Mouse (Mus musculus) R1 (cell line): ENCODE measurements around the gene Mybpc1.

Source experiments
- DNase-seq: peaks from one replicate; pipeline ENCODE4 v3.0.0-alpha.2; 2018; ENCODE audit warnings: low read depth, low spot score

Gene Mybpc1

DNA sequence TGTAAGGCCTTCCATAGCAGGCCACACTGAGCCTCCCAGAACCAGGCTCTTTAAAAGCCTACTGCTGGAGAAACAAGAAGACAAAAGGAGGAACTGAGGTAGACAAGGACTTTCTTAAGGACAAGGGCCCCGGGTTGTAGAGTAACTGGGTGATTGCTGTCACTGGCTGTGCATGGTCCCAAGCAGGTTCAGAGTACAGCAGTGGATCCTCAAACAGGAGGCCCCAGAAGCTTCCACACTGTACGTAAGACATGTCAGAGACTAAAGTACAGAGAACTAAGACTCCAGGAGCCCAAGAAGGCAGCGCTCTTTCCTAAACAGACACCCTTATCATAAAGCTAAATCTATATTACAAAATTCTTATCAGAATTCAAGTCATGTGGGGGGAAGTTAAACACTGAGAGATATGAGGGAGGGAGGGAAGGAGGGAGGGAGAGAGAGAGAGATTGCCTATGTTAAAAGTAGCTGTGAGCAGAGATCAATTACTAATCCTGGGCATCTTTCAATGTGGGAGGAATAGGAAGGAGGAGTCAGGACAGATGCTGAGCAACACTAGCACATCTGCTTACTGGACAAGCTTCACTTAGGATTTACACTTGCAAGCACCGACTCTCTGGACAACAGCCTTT is 109.9 kb downstream of the Mybpc1 start:
- DNase-seq = no peak

DNA sequence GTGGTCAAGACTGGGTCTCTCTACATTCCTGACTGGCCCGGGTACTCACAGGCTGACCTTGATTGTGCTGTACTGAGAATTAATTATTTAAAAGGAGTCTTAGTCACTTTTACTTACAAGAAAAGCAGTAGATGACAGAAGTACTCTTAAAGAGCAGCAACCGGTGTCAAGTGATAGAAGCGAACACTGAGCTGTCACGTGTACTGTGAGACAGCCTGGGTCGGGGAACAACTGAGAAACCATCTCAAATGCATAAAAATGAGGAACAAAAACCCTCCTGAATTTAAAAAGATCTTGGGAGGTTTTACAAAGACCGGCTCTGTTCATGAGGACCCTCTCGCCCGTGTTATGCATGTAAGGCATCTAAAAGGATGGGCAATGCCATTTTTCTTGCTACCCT is 112.3 kb downstream of the Mybpc1 start:
- no peak for DNase-seq

DNA sequence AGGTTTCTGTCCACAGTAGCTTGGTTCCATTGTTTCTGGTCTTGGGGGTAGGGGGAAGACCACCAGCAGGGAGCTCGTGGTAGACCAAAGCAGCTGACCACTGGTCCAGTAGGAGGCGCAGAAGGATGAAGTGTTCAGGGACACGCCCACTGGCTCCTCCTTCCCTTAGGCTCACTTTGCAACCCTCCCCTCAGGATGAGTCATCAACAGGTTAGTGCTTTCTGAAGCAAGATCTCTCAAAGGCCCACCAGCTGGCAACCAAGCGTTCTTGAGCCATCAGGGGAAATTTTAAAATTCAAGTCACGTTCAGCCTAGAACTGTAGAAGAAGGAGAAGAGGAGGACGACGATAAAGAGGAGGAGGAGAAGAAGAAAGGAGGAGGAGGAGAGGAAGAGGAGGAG is 113.3 kb downstream of the Mybpc1 start:
- peak; percentile 91 for DNase-seq

DNA sequence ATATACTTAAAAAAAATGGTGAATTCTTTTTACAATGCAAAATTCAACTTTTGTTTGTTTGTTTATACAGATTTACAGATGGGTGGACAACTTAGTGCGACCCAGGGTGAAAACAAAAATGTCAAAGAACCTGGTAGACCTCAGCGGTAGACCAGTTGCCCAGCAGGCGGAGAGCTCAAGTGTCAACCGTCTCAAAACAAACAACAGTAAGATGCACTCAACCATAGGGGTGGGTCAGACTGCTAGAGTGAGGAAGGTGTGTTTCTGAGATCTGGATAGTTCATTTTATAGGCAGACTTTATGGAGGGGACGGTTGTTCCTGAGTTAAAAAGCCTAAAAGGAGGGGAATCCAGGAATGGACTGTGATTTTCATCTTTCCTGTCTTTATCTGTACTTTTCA is 116.3 kb downstream of the Mybpc1 start:
- no peak for DNase-seq

DNA sequence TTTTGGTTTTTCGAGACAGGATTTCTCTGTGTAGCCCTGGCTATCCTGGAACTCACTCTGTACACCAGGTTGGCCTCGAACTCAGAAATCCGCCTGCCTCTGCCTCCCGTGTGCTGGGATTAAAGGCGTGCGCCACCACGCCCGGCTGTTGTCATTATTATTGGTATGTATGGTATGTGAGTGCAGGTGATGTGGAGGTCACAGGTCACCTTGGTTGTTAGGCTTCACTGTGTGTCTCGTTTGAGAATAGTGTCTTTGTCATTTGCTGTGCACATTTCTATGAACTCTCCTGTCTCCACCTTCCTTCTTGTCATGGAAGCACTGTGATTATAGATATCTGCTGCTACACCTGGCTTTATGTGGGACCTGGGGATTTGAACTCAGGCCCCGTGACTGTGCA is 122.1 kb downstream of the Mybpc1 start:
- DNase-seq = peak; percentile 88
